Mouse (Mus musculus) effector memory CD4-positive, alpha-beta T cell, adult 7 months (primary cell): ENCODE data around the gene Tcstv3. TPM values are rescaled to one million over a fixed set of nuclear protein-coding genes. Genes with fewer than 3 reads are reported as not detected.

ENCODE experiments used
- polyA plus RNA-seq: library from polyadenylated mRNA; unstranded; fragments of 100-300 nt; shearing (Covaris generic); gene quantifications from one replicate; pipeline ENCODE4 v1.2.1, GENCODE M21; 2017

The Tcstv3 gene
- polyA plus RNA-seq, result not detected

GRCm38 (mm10) chr13:120316578-120316977, at the start of gene Tcstv3:
TSS of gene Tcstv3 (plus strand) at chr13:120316878.

GRCm38 (mm10) chr13:120299991-120300442, 16.7 kb upstream of the Tcstv3 start, which contains the start of gene BC147527:
TSS of gene BC147527 (plus strand) at chr13:120300392.

Other genes starting within 250 kb of the Tcstv3 start
- not detected for gene Gm20767, start 176.6 kb upstream of the Tcstv3 start, polyA plus RNA-seq
- gene Gm21818, start 144.4 kb upstream of the Tcstv3 start, polyA plus RNA-seq, result not detected
- not detected for gene Gm21762, start 100.9 kb upstream of the Tcstv3 start, polyA plus RNA-seq
- not detected for gene Gm21731, start 77.8 kb upstream of the Tcstv3 start, polyA plus RNA-seq
- not detected for gene AF067061, start 53.8 kb upstream of the Tcstv3 start, polyA plus RNA-seq
- gene BC147527, start 16.5 kb upstream of the Tcstv3 start, polyA plus RNA-seq, result 11.0 TPM